Mouse (Mus musculus): ENCODE measurements around the gene Ankrd34b. TPM values are rescaled to one million over a fixed set of nuclear protein-coding genes. Genes with fewer than 3 reads are reported as not detected.

Ankrd34b gene
- total RNA-seq (2021): not detected
- long read RNA-seq, experiment 1: 0 reads
- long read RNA-seq, experiment 2: 0 reads

DNA sequence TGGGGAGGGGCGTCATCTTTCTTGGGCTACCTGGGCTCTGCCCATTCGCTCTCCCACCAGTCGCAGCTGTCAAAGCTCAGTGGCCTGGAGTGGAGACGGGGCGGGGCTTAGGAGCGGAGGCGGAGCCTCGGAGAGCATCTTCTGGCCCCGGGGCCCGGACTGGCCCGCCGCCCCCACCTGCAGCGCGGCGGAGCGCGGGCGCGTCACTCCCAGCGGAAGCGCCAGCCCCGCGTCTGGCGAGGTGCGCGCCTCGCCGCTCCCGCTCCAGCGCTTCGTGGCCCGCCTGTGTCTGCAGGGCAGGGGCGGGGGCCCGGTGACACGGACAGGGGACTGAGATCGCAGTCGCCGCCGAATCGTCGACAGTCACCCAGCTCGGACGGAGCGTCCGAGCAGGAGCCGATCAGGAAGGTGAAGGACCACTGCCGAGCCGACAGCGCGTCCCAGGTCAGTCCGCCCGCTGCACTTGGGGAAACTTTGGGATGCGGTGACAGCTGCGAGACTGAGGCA lies at the start of gene Ankrd34b:
Ankrd34b (plus strand) TSS at position 139 of the 507 bp plus-strand sequence.
- intact Hi-C loops (cut with DNase I): no loop called here
- DNase-seq: no peak

GRCm38 (mm10) chr13:92387367-92387766 lies 38.3 kb upstream of the Ankrd34b start:
- no peak for DNase-seq
- intact Hi-C loops (cut with DNase I): no loop called here

- intact Hi-C loops (cut with DNase I): no loop called here
- DNase-seq: no peak
Observed at GRCm38 (mm10) chr13:92393047-92393661, 32.5 kb upstream of the Ankrd34b start.

- intact Hi-C loops (cut with DNase I): no loop called here
- DNase-seq: no peak
Observed at GRCm38 (mm10) chr13:92398491-92399384, 27.0 kb upstream of the Ankrd34b start.

GRCm38 (mm10) chr13:92402063-92402462 lies 23.6 kb upstream of the Ankrd34b start:
- DNase-seq: no peak
- intact Hi-C loops (cut with DNase I): no loop called here

DNA sequence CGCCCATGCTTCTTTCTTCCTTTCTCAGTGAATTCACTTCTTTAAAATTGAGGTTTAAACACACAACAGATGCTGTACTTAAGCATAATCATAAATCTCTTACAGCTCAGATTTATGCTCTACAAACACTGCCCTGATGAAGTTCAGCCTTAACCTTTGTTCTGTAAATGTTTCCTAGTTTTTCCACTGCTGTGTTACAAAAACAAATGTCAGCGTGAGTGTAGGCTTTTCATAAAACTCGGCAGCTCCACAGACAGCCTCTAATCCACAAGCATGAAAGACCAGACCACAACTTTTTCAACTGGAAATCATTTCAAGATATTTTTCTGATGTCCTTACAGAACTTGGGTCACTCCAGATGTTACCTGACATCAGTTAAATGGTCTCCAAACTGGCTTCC lies 22.2 kb upstream of the Ankrd34b start:
- intact Hi-C loops (cut with DNase I): no loop called here
- no peak for DNase-seq

- intact Hi-C loops (cut with DNase I): no loop called here
- DNase-seq: no peak
Observed at GRCm38 (mm10) chr13:92410486-92410885, 15.2 kb upstream of the Ankrd34b start.

DNA sequence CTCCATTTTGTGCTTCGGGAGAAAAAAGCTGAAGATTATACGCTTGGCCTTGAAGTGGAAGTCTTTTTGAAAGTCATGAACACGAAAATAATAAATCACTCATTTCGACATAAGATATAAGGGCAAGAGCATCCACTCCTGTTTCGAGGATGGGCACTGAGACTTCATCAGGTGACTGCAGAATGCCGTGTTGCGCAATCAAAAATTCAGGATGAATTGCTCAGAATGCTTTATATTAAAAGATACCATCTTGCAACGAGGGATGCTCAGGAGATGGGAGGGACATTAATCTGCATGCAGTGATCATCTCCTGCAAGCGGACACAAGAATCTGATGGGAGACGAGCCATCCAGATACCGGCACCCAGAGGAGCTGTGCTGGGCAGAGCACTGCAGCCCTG lies 6.1 kb upstream of the Ankrd34b start:
- DNase-seq: no peak
- intact Hi-C loops (cut with DNase I): no loop called here

- intact Hi-C loops (cut with DNase I): no loop called here
- DNase-seq: no peak
Observed at GRCm38 (mm10) chr13:92423711-92424110, 2.0 kb upstream of the Ankrd34b start.

- intact Hi-C loops (cut with DNase I): no loop called here
- no peak for DNase-seq
Observed at GRCm38 (mm10) chr13:92426294-92427051, 777 bp downstream of the Ankrd34b start.

- intact Hi-C loops (cut with DNase I): no loop called here
- no peak for DNase-seq
Observed at GRCm38 (mm10) chr13:92427351-92427855, 1.7 kb downstream of the Ankrd34b start.

DNA sequence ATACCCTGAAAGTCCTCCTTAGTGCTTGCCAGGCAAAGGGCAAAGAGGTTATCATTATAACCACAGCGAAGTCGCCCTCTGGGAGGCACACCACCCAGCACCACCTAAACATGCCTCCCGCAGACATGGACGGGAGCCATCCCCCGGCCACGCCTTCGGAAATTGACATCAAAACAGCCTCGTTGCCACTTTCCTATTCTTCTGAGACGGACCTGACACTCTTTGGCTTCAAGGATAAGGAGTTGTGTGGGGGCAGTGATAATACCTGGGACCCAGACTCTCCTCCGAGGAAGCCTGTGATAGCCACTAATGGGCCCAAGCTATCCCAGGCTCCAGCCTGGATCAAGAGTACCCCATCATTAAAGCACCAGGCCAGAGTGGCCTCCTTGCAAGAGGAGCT lies 13.0 kb downstream of the Ankrd34b start:
- intact Hi-C loops (cut with DNase I): no loop called here
- DNase-seq: no peak

GRCm38 (mm10) chr13:92440286-92440685 lies 14.6 kb downstream of the Ankrd34b start:
- no peak for DNase-seq
- intact Hi-C loops (cut with DNase I): no loop called here

DNA sequence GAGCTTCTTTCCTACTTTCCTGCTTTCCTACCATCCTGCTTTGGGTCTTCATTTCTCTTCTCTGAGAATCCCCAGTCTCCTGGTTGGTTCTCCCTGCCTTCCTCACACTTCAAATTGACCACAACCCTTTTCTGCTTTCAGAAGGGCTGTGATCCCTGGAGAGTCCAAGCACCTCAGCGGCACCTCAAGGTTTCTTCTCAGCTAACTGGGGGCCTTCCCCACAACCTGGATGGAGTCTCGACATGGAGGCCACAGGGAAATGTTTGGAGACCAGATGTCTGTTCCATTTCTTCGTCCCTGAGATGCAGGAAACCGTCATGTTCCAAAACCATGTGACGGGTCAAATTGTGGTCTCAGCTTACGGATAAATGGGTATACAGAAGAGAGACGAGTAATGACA lies 21.2 kb downstream of the Ankrd34b start:
- intact Hi-C loops (cut with DNase I): no loop called here
- no peak for DNase-seq

DNA sequence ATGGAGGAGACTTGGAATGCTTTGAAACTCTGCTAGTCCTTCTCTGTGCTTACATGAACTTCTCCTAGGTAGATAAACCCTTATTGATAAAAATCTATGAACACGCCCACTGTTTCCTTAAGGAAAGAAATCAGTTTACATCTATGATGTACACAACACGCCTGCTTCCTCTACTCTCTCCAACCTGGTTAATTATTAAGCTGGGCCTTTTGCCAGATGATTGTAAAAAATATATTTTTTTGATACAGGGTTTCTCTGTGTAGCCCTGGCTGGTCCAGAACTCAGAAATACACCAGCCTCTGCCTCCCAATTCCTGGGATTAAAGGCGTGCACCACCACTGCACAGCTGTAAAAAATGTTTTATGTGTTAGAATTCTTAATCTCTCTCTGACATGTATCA lies 39.0 kb downstream of the Ankrd34b start:
- intact Hi-C loops (cut with DNase I): no loop called here
- DNase-seq: no peak

- DNase-seq: no peak
- intact Hi-C loops (cut with DNase I): no loop called here
Observed at GRCm38 (mm10) chr13:92467891-92468290, 42.2 kb downstream of the Ankrd34b start.

DNA sequence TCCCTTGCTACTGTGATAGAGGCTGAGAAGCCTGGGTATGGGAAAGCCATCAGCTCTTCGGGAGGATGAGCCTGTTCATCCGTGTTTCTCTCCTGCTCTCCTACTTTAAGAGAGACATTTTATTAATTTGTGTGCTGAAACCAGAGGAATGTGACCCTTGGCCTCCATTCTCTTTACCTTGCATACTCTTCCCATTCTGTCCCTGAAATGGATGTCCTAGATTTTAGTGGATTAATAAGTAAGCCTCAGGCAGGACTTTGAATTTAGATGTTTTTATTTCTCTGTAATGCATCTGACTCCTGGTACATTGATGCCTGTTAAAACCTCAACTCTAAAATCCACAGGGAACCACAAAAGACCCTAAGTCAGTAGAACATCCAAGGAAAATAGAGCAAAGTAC lies 43.7 kb downstream of the Ankrd34b start:
- intact Hi-C loops (cut with DNase I): no loop called here
- no peak for DNase-seq

GRCm38 (mm10) chr13:92470151-92470550 lies 44.5 kb downstream of the Ankrd34b start:
- intact Hi-C loops (cut with DNase I): no loop called here
- no peak for DNase-seq

DNA sequence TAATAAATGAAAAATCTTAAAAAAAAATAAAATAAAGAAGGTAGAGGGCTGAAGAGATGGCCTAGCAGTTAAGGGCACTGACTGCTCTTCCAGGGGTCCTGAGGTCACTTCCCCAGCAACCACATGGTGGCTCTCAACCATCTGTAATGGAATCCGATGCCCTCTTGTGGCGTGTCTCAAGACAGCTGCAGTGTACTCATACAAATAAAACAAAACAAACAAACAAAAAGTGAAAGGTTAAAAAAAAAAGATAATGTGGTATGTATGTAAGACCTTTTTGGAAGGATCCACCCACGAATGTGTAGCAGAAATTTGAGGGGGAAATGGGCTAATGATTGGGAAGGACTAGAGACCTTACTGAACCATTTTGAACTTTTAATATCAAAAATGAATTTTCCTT lies 57.7 kb downstream of the Ankrd34b start:
- intact Hi-C loops (cut with DNase I): loop anchor here (10.0 kb wide), 1 partner anchor 129 kb away; the partner anchor contains the start of genes Dhfr and Msh3
- DNase-seq: no peak

DNA sequence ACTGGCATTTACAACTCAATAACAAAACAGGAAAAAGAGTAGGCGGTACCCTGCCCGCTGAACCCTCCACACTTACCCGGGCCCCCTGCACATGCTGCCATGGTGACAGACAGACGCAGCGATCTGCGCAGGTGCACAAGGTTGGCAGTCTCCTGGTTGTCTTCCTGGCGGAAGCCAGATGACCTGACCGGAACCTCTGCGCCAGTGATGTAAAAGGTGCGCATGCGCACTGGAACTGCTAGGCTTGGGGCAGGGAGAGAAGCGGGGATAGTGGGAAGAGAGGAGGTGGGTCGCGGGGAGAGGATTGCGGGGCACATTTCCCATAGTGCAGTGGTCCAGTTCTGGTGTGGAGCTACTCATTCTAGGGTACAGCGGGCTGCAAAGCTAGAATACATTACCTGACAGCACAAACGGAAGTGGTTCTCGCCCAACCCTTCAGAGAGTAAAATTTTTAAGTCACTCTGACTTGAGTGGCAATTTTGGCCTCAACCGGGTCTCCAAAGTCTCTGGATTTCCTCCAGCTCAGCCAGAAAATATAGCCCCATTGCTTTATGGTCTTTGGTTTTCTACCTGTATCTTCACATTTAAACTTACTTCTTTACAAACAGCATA lies 58.3 kb downstream of the Ankrd34b start, which contains the start of gene Fam151b:
Fam151b (minus strand) TSS at position 164 of the 612 bp plus-strand sequence.
- intact Hi-C loops (cut with DNase I): loop anchor here (10.0 kb wide), 1 partner anchor 129 kb away; the partner anchor contains the start of genes Dhfr and Msh3
- DNase-seq: peak; percentile 79 to 86

Data from gastrocnemius, postnatal 36 days (tissue).